Mouse (Mus musculus) heart, embryonic 14.5 days (tissue): Measurements from ENCODE around the gene Mtmr6. TPM values are rescaled to one million over a fixed set of nuclear protein-coding genes. Genes with fewer than 3 reads are reported as not detected.
"Not testable (repeated sequence)": the region's sequence is repeated elsewhere in the genome, so short reads cannot be mapped to it uniquely, and the experiment has no call there.

Source experiments
- ATAC-seq: fragments of 200-750 bp; cut with Nextera tagmentation; 2 replicates; pipeline ENCODE4 v1.8.0; 2017; ENCODE audit warnings: low read depth, moderate TSS enrichment; ENCODE audit not compliant: insufficient number of reproducible peaks, insufficient read depth, low FRiP score
- H3K27ac ChIP-seq, 2 experiments: fragments of 200-500 bp in 1 of 2; fragments of 300-500 bp in 1 of 2; sonication (generic) in 1 of 2; replicated peaks in 1 of 2; 2 replicates each; pipeline ENCODE4 v1.5.1; 2012 to 2014; ENCODE audit warnings: low read depth in 2 of 2, low read length in 2 of 2, control low read depth in 1 of 2, mild to moderate bottlenecking in 1 of 2, mixed read lengths in 1 of 2; ENCODE audit not compliant: control insufficient read depth in 1 of 2, insufficient read depth in 1 of 2
- H3K27me3 ChIP-seq: fragments of 300-500 bp; sonication (generic); 2 replicates; pipeline ENCODE4 v1.6.1; 2014; ENCODE audit warnings: mild to moderate bottlenecking, low read length, control low read depth; ENCODE audit not compliant: control insufficient read depth, insufficient read depth
- H3K36me3 ChIP-seq: fragments of 300-500 bp; sonication (generic); 2 replicates; pipeline ENCODE4 v1.6.1; 2014; ENCODE audit warnings: mild to moderate bottlenecking, control low read depth, low read length, mixed read lengths; ENCODE audit not compliant: control insufficient read depth, insufficient read depth
- H3K4me1 ChIP-seq, 2 experiments: fragments of 200-500 bp in 1 of 2; fragments of 300-500 bp in 1 of 2; sonication (generic) in 1 of 2; 2 replicates each; pipeline ENCODE4 v1.6.1; 2012 to 2014; ENCODE audit warnings: low read length in 2 of 2, control low read depth in 1 of 2, mixed read lengths in 1 of 2; ENCODE audit not compliant: control insufficient read depth in 2 of 2, insufficient read depth in 2 of 2
- H3K4me2 ChIP-seq: fragments of 300-500 bp; sonication (generic); 2 replicates; pipeline ENCODE4 v1.6.1; 2014; ENCODE audit warnings: mild to moderate bottlenecking, low read length
- H3K4me3 ChIP-seq, 2 experiments: fragments of 200-500 bp in 1 of 2; fragments of 300-500 bp in 1 of 2; sonication (generic) in 1 of 2; 2 replicates each; pipeline ENCODE4 v1.5.1; 2012 to 2014; ENCODE audit warnings: low read length in 2 of 2, mild to moderate bottlenecking in 2 of 2, control low read depth in 1 of 2, low read depth in 1 of 2, moderate library complexity in 1 of 2; ENCODE audit not compliant: control insufficient read depth in 1 of 2, insufficient read depth in 1 of 2
- H3K9ac ChIP-seq: fragments of 300-500 bp; sonication (generic); 2 replicates; pipeline ENCODE4 v1.6.1; 2014; ENCODE audit warnings: mild to moderate bottlenecking, low read length
- H3K9me3 ChIP-seq: fragments of 300-500 bp; sonication (generic); 2 replicates; pipeline ENCODE4 v1.6.1; 2016; ENCODE audit warnings: low read length, control low read depth; ENCODE audit not compliant: control insufficient read depth
- WGBS: fragments of 180-500 bp; shearing (Covaris S2); extraction: QIAGEN DNeasy Blood & Tissue Kit; methylation state at CpG from one replicate; pipeline ENCODE4 v1.1.7; 2014; 5-methylcytosine and 5-hydroxymethylcytosine counted together
- microRNA counts: library from miRNA; unstranded; fragments of <30 nt; microRNA quantifications from one replicate; lab custom pipeline; 2016
- microRNA-seq: library from miRNA; unstranded; fragments of <30 nt; microRNA quantifications from one replicate; pipeline ENCODE4, GENCODE M21; 2016
- polyA plus RNA-seq: library from polyadenylated mRNA; unstranded; fragments of >200 nt; fragmentation: Nextera tagmentation; extraction: Ambion mirVana; gene quantifications from 2 replicates; pipeline ENCODE4 v1.2.1, GENCODE M21; 2014

The Mtmr6 gene
- polyA plus RNA-seq, 1 experiment from 2014 or later, result 31.7 TPM

DNA sequence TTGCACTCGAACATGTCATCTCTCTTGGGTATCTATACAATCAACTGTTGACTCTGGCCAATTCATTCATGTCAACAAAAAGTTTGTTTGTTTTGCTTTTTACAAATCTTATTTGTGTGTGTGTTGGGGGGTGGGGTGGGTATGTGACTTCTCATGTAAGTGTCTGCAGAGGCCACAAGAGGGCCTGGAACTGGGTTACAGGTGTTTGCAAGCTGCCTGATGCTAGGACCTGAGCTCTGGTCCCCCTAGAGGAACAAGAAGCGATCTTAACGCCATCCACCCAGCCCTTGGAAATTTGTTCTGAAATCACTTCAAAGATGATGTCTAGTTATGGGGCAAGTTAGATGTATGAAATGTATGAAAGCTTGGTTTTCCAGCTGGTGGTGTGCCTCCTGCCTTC lies 55.8 kb downstream of the Mtmr6 start:
- no peak for ATAC-seq
- Histone ChIP-seq H3K9me3 (no peaks in the 10 kb centered on the region), H3K4me1 (no peaks in the 10 kb centered on the region), H3K9ac (no peak overlapping the region), H3K27ac (no peak overlapping the region), H3K27me3 (no peaks in the 10 kb centered on the region), H3K4me2 (no peak overlapping the region), H3K4me3 (no peak overlapping the region), H3K36me3 (no peaks in the 10 kb centered on the region)
- 82% methylated on average over 3 of the region's 3 CpGs for WGBS

DNA sequence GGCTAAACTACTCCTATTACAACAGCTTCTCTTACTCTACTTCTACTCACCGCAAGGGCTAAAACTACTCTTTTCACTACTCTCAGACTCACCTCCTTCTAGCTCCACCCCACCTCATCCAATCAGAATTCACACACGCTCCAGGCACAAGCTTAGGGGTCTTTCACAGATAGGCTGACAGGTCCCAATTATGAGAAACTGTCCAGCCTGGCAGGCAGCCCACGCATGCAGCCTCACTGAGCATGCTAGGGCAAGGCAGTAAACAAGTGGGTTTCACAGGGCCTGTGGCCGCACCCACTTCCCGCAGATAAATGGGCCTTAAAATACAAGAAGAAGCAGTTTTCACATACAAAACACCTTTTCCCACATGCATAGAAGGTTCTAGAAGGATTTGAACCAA lies 75.0 kb downstream of the Mtmr6 start:
- H3K27me3 ChIP-seq, H3K36me3 ChIP-seq, H3K4me3 ChIP-seq, H3K9ac ChIP-seq, H3K4me1 ChIP-seq, H3K4me2 ChIP-seq, H3K27ac ChIP-seq, ATAC-seq, H3K9me3 ChIP-seq: not testable (repeated sequence)
- WGBS, result 65% methylated on average over 5 of the region's 5 CpGs

DNA sequence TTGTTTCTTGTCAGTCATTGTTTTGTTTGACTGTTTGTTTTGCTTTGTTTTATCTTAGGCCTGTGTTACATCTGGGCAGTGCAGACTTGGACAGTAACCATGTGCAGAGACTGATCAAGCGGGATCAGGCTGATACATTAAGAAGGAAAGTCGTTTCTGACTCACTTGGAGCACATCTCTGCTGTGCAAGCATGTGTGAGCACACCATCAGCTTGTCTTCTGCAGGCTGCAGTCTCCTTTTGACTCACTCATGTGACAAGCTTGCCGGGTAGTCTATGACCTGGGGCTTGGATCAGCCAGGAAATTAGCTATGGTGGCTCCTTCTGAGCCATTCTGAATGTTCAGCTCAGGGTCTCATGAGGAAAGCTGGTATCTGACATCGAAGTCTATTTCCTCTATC lies 75.5 kb downstream of the Mtmr6 start:
- H3K4me2 ChIP-seq, result no peak overlapping the region
- no peak overlapping the region for H3K27ac ChIP-seq
- H3K4me1 ChIP-seq, result no peaks in the 10 kb centered on the region
- H3K9me3 ChIP-seq, result no peaks in the 10 kb centered on the region
- H3K4me3 ChIP-seq, result no peak overlapping the region
- no peak overlapping the region for H3K9ac ChIP-seq
- no peaks in the 10 kb centered on the region for H3K27me3 ChIP-seq
- 57% methylated on average over 4 of the region's 4 CpGs for WGBS
- ATAC-seq, result no peak
- no peaks in the 10 kb centered on the region for H3K36me3 ChIP-seq

DNA sequence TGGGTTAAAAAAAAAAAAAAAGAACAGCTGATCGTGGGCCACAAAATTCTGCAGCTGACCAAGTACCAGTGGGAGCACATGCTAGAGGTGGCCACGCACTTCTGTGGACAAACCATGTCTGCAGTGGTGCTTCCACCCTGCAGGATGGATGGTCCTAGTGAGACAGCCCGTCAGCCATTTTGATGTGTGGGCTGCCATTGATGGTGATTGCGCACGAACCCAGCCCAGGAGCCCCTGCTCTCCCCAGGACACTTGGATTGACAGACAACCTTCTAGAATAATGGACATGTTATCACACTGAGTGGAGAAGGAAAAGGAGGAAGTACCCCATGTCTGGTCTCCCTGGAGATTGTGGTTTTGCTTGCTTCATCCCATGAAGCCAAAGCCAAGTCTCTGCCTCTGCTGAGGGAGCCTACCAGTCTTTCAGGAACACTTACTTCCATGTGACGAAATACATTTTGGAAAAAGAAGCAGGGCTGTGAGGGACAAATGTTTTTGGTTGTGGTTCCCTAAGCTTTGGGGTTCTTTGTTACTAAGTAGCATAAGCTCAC lies 80.4 kb downstream of the Mtmr6 start:
- no peak for ATAC-seq
- Histone ChIP-seq H3K9me3 (no peaks in the 10 kb centered on the region), H3K4me2 (no peak overlapping the region), H3K36me3 (no peaks in the 10 kb centered on the region), H3K4me1 (no peaks in the 10 kb centered on the region), H3K9ac (no peak overlapping the region), H3K27me3 (no peaks in the 10 kb centered on the region), H3K4me3 (no peak overlapping the region), H3K27ac (no peak overlapping the region)
- 81% methylated on average over 6 of the region's 6 CpGs for WGBS

MicroRNA genes within 50 kb of the gene (microRNA counts, 519-probe panel; counts per million panel counts)
- 322 counts per million, percentile 70 among the panel's probes with 10 or more counts for microRNA mmu-miR-719 (lab: Ali Mortazavi, UCI)

Small RNA genes within 50 kb of the gene (microRNA-seq; reads per million reads assigned to microRNA genes)
- not detected for gene Mir719

Other genes with a start within 250 kb of the Mtmr6 start
- 9.0 and 10.5 TPM in 2 replicates for gene Atp8a2, start 68.0 kb upstream of the Mtmr6 start, polyA plus RNA-seq
- 0.07 TPM in 1 of 2 replicates, not detected in the other for gene Nupl1, start 13.8 kb upstream of the Mtmr6 start, polyA plus RNA-seq
- gene Gm49336, start 13.7 kb upstream of the Mtmr6 start, polyA plus RNA-seq, result 42.5 TPM in 2 replicates
- gene Amer2, start 108.0 kb downstream of the Mtmr6 start, polyA plus RNA-seq, result 0.19 and 0.69 TPM in 2 replicates